Mouse (Mus musculus) NIH3T3 (cell line): Measurements from ENCODE around the gene Ppfibp1.
A peak's percentile ranks its signal among the peaks of the same experiment; 100 is the strongest.

Source experiments
- DNase-seq: peaks from one replicate; pipeline ENCODE4 v3.0.0-alpha.2; 2012; ENCODE audit warnings: low read depth

Gene Ppfibp1

GRCm38 (mm10) chr6:146913489-146914198 lies 25.4 kb downstream of the Ppfibp1 start:
- DNase-seq: no peak

- DNase-seq: no peak
These were observed 27.5 kb downstream of the Ppfibp1 start for GRCm38 (mm10) chr6:146915808-146916207.

GRCm38 (mm10) chr6:146917396-146917795 lies 29.1 kb downstream of the Ppfibp1 start:
- DNase-seq: no peak

- DNase-seq: no peak
These were observed 30.1 kb downstream of the Ppfibp1 start for GRCm38 (mm10) chr6:146918341-146918740.

GRCm38 (mm10) chr6:146926415-146926980 lies 38.2 kb downstream of the Ppfibp1 start:
- DNase-seq: no peak

GRCm38 (mm10) chr6:146928108-146928507 lies 39.8 kb downstream of the Ppfibp1 start:
- no peak for DNase-seq

GRCm38 (mm10) chr6:146929031-146929430 lies 40.7 kb downstream of the Ppfibp1 start:
- no peak for DNase-seq

GRCm38 (mm10) chr6:146933123-146933522 lies 44.8 kb downstream of the Ppfibp1 start:
- peak; percentile 58 for DNase-seq

GRCm38 (mm10) chr6:146935957-146936356 lies 47.7 kb downstream of the Ppfibp1 start:
- peak; percentile 70 for DNase-seq

GRCm38 (mm10) chr6:146939026-146939425 lies 50.7 kb downstream of the Ppfibp1 start:
- no peak for DNase-seq

- peak; percentile 34 for DNase-seq
These were observed 53.4 kb downstream of the Ppfibp1 start for GRCm38 (mm10) chr6:146941505-146942275.

- DNase-seq: no peak
These were observed 55.7 kb downstream of the Ppfibp1 start for GRCm38 (mm10) chr6:146944009-146944408.

- DNase-seq: peak; percentile 59
These were observed 56.5 kb downstream of the Ppfibp1 start for GRCm38 (mm10) chr6:146944830-146945229.

GRCm38 (mm10) chr6:146946327-146947029 lies 58.2 kb downstream of the Ppfibp1 start:
- no peak for DNase-seq

GRCm38 (mm10) chr6:146947186-146947585 lies 58.9 kb downstream of the Ppfibp1 start:
- DNase-seq: no peak

GRCm38 (mm10) chr6:146949682-146950453 lies 61.6 kb downstream of the Ppfibp1 start:
- DNase-seq: no peak

- no peak for DNase-seq
These were observed 62.2 kb downstream of the Ppfibp1 start for GRCm38 (mm10) chr6:146950454-146950832.

GRCm38 (mm10) chr6:146954258-146954657 lies 66.0 kb downstream of the Ppfibp1 start, which contains the start of gene 1700034J05Rik:
Gene 1700034J05Rik, minus strand, starts transcription at chr6:146954422.
- peak; percentile 19 for DNase-seq

- DNase-seq: no peak
These were observed 67.2 kb downstream of the Ppfibp1 start for GRCm38 (mm10) chr6:146955475-146955874.

GRCm38 (mm10) chr6:146955896-146956295 lies 67.6 kb downstream of the Ppfibp1 start:
- DNase-seq: peak; percentile 19

- DNase-seq: no peak
These were observed 68.7 kb downstream of the Ppfibp1 start for GRCm38 (mm10) chr6:146956961-146957360.
